Mouse (Mus musculus): Measurements from ENCODE around the gene Zfp664. TPM values are rescaled to one million over a fixed set of nuclear protein-coding genes. Genes with fewer than 3 reads are reported as not detected.
A peak's percentile ranks its signal among the peaks of the same experiment; 100 is the strongest.

Zfp664 gene
- polyA plus RNA-seq, 1 experiment from 2014 or later, result 118 TPM

DNA sequence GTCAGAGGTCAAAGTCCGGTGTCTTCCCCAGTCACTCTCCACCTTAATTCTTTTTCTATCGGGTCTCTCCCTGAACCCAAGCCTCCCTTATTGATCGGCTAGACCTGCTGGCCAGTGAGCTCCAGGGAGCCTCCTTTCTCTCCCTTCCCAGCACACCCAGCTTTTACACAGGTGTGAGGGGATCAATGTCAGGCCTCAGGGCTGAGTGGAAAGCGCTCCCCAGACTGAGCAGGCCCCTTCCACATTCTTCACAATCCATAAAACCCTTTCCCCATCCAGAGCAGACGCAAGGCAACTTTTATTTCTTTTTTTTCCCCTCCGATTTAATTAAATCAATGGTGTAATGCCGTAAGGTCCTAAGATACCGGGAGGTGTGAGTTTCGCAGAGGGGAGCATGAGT lies 68.1 kb downstream of the Zfp664 start:
- 32% methylated on average over 9 of the region's 9 CpGs for WGBS
- Histone ChIP-seq H3K36me3 (no peaks in the 10 kb centered on the region), H3K4me1 (peaks cover 17% of the 10 kb centered on the region), H3K4me2 (replicated peaks) (no peak overlapping the region), H3K27ac (peak overlapping the region; percentile 73), H3K27me3 (no peaks in the 10 kb centered on the region), H3K9me3 (no peaks in the 10 kb centered on the region), H3K4me3 (no peak overlapping the region), H3K9ac (0 out of 2 replicates have a peak overlapping the region, but pooled peaks have one; percentile 8)
- 0 out of 2 replicates have a peak, but pooled peaks have one; percentile 58 for ATAC-seq (ENCODE audit: insufficient number of reproducible peaks, insufficient read depth, low FRiP score, low TSS enrichment)

DNA sequence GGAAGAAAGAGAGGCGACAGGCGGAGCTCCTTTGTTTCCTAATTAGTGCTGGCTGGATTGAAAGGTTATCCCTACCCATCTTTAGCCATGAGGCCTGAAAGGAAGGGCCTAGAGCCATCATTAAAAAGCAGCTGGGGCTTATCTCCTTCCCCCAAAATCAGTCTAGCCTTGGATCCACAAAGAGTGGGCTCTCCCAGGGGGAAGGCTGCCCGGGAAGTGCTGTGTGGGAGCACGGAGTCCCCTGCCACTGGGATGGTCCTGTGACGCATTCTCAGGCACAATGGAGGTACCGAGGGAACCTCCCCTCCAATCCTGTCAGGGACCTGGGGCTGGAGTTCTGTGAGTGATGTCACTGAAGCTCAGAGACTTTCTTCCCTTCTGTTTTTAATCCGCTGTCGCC lies 68.6 kb downstream of the Zfp664 start:
- H3K4me2 ChIP-seq (replicated peaks), result no peak overlapping the region
- peak overlapping the region; percentile 48 for H3K27ac ChIP-seq
- ATAC-seq (ENCODE audit: insufficient number of reproducible peaks, insufficient read depth, low FRiP score, low TSS enrichment), result no peak
- no peak overlapping the region for H3K4me3 ChIP-seq
- H3K9me3 ChIP-seq, result no peaks in the 10 kb centered on the region
- WGBS, result 22% methylated on average over 8 of the region's 8 CpGs
- H3K4me1 ChIP-seq, result peaks cover 15% of the 10 kb centered on the region
- no peaks in the 10 kb centered on the region for H3K36me3 ChIP-seq
- H3K27me3 ChIP-seq, result no peaks in the 10 kb centered on the region
- 0 out of 2 replicates have a peak overlapping the region, but pooled peaks have one; percentile 8 for H3K9ac ChIP-seq

DNA sequence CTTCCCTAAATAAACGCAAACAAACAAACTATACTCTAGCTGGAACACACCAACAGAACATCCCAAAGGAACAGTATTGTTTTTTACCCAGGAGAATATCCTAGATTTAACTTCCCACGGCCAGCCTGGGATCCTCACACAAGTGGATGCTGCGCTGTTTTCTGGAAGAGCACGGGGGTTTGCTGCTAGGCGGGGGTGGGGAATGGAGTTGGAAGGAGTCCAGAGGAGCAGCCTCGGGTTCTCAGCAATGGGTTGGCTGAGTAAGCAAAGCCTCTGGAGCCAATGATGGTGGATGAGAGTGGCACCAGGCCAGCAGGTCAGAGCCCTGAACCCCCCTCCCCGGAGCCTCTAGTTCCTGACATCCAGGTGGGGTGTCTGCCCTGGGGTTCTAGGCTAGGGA lies 72.1 kb downstream of the Zfp664 start:
- Histone ChIP-seq H3K27ac (no peak overlapping the region), H3K4me3 (no peak overlapping the region), H3K4me2 (replicated peaks) (no peak overlapping the region), H3K9me3 (no peaks in the 10 kb centered on the region; the same call in 1 of the 2 replicates), H3K27me3 (no peaks in the 10 kb centered on the region), H3K4me1 (peaks cover 15% of the 10 kb centered on the region), H3K36me3 (no peaks in the 10 kb centered on the region), H3K9ac (no peak overlapping the region)
- ATAC-seq (ENCODE audit: insufficient number of reproducible peaks, insufficient read depth, low FRiP score, low TSS enrichment), result no peak
- 69% methylated on average over 7 of the region's 7 CpGs for WGBS

DNA sequence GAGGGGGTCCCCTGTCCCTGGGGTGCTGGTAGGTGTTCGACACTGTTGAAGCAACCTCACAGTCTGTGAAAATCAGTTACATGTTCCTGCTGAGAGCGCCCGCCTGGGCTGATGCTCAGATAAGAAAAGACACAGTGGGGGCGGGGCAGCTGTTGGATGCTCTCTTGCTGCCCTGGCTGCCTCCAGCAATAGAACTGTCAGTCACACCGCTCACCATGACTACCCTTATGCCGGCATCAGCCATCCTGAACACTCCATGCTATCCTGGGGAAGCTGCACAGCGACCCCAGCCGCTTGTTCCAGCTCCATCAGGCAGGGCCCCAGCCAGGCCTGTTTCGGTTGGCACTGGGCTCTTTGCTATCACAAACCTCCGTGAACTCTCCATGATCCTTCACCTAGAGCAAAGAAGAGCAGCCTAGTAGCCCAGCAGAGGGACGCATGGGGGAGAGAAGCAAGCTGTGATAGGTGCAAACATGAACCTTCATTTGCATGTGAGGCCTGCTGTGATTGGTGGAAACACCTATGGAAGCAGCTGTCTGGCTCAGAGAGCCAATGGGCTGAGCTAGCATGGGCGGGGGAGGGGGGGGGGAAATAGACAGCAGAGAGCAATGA lies 80.8 kb downstream of the Zfp664 start:
- Histone ChIP-seq H3K9ac (no peak overlapping the region), H3K4me1 (no peaks in the 10 kb centered on the region), H3K27ac (no peak overlapping the region), H3K4me3 (no peak overlapping the region), H3K36me3 (no peaks in the 10 kb centered on the region), H3K27me3 (no peaks in the 10 kb centered on the region), H3K9me3 (peaks cover 4% of the 10 kb centered on the region; the same call in 1 of the 2 replicates), H3K4me2 (replicated peaks) (no peak overlapping the region)
- 83% methylated on average over 12 of the region's 12 CpGs for WGBS
- 0 out of 2 replicates have a peak, but pooled peaks have one; percentile 58 for ATAC-seq (ENCODE audit: insufficient number of reproducible peaks, insufficient read depth, low FRiP score, low TSS enrichment)

DNA sequence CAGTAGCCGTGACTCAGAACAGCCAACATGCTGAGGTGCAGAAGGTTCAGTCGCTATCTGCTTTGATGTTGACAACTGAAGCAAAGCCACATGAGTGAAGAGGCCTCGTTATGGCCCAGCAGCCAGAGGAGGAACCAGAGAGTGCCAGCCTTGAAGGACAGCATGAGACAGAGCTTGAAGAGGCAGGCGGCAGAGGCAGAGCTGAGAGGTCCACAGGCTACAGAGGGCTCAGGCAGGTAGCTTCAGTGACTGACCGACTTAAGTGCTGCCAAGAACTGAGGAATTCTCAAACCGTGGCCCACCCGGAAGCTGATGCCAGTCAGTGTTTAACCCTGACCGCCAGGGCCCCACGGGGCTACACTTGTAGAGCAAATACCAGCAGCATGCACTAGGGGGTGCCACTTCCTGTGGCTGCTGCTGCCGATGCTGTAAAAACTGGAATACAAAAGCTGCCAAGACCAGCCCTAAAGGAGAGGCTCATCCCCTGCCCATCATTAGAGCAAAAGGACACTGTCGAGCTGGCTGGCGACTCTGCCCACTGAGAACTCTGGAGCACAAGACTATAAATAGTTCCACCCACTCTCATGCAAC lies 81.4 kb downstream of the Zfp664 start:
- no peaks in the 10 kb centered on the region for H3K4me1 ChIP-seq
- H3K9me3 ChIP-seq, result peaks cover 4% of the 10 kb centered on the region; the same call in 1 of the 2 replicates
- no peak for ATAC-seq (ENCODE audit: insufficient number of reproducible peaks, insufficient read depth, low FRiP score, low TSS enrichment)
- H3K27ac ChIP-seq, result no peak overlapping the region
- WGBS, result 66% methylated on average over 12 of the region's 12 CpGs
- H3K4me2 ChIP-seq (replicated peaks), result no peak overlapping the region
- H3K27me3 ChIP-seq, result no peaks in the 10 kb centered on the region
- no peak overlapping the region for H3K4me3 ChIP-seq
- no peaks in the 10 kb centered on the region for H3K36me3 ChIP-seq
- H3K9ac ChIP-seq, result no peak overlapping the region

DNA sequence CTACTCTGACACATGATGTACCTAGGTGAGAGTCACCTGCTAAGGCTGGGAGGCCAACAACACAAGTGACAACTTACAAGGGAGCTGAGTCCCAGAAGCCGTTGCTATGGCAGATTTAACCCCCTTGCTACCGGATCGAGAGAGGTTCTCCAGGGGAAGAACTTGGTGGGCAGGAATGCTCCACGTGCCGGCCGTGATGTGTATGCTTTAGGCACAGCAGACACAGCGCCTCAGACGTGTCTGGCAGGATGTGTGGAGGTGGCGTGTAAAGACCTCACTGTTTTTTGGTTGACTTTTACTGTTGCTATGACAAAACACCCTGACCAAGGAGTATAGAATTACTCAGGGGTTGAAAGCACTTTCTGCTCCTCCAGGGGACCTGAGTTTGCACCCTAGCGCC lies 81.9 kb downstream of the Zfp664 start:
- H3K36me3 ChIP-seq, result no peaks in the 10 kb centered on the region
- H3K9ac ChIP-seq, result no peak overlapping the region
- no peak for ATAC-seq (ENCODE audit: insufficient number of reproducible peaks, insufficient read depth, low FRiP score, low TSS enrichment)
- no peaks in the 10 kb centered on the region for H3K27me3 ChIP-seq
- H3K4me2 ChIP-seq (replicated peaks), result no peak overlapping the region
- H3K9me3 ChIP-seq, result peaks cover 4% of the 10 kb centered on the region; the same call in 1 of the 2 replicates
- H3K4me1 ChIP-seq, result no peaks in the 10 kb centered on the region
- 82% methylated on average over 10 of the region's 10 CpGs for WGBS
- no peak overlapping the region for H3K4me3 ChIP-seq
- no peak overlapping the region for H3K27ac ChIP-seq

DNA sequence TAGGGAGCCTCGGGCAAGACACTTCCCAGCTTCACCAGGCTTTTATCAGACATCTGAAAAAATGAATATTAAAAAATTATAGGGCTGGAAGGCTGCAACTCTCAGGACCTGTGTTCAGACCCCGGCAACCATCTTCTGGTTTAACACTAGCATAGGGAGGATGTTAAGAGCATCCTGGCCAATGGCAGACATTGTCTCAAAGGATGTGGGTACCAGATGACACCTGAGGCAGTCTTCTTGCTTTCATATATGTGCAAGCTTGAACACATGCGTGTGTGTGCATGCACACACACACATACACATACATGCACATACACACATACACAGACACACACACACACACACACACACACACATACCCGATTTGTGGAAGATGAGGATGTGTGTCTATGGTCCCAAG lies 82.6 kb downstream of the Zfp664 start:
- peaks cover 7% of the 10 kb centered on the region; the same call in 1 of the 2 replicates for H3K9me3 ChIP-seq
- no peaks in the 10 kb centered on the region for H3K27me3 ChIP-seq
- H3K4me1 ChIP-seq, result no peaks in the 10 kb centered on the region
- no peak overlapping the region for H3K4me2 ChIP-seq (replicated peaks)
- no peak for ATAC-seq (ENCODE audit: insufficient number of reproducible peaks, insufficient read depth, low FRiP score, low TSS enrichment)
- WGBS, result 86% methylated on average over 4 of the region's 4 CpGs
- no peaks in the 10 kb centered on the region for H3K36me3 ChIP-seq
- H3K9ac ChIP-seq, result no peak overlapping the region
- no peak overlapping the region for H3K4me3 ChIP-seq
- no peak overlapping the region for H3K27ac ChIP-seq

DNA sequence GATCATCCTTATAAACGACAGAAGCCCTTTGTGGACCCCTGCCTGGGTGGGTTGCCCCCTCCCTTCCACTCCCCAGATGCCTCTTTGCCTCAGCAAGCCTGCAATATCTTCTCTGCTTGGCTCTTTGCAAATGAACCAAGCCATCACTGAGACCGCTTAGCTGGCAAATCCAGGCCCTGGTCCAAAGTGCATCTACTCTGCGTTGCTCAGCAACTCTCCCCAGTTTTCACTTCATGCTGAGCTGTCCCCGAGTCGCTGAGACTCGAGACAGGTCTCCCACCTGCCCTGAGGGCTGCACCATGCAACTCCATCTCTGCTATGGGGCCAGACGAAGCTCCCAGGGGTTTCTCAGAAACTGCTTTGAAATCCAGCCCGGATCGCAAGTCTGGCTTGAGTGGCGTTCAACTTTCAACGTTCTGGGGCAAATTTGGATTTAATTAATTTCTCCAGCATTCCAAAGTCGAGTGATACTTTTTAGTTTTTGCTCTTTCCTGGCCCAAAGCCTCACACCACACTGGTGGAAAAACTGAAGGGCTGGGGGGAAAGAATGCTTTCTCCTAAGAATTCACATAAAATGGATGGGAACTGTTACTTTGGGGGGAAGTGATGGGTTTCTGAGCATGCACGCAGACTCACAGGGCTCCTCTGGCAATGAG lies 88.3 kb downstream of the Zfp664 start:
- H3K36me3 ChIP-seq, result no peaks in the 10 kb centered on the region
- H3K9me3 ChIP-seq, result peaks cover 7% of the 10 kb centered on the region; the same call in 1 of the 2 replicates
- 0 out of 2 replicates have a peak, but pooled peaks have one; percentile 12 for ATAC-seq (ENCODE audit: insufficient number of reproducible peaks, insufficient read depth, low FRiP score, low TSS enrichment)
- 26% methylated on average over 13 of the region's 13 CpGs for WGBS
- H3K4me3 ChIP-seq, result no peak overlapping the region
- peak overlapping the region; percentile 15; the same call in 1 of the 2 replicates for H3K4me2 ChIP-seq (replicated peaks)
- H3K4me1 ChIP-seq, result peaks cover 28% of the 10 kb centered on the region
- no peaks in the 10 kb centered on the region for H3K27me3 ChIP-seq
- peak overlapping the region; percentile 92 for H3K27ac ChIP-seq
- H3K9ac ChIP-seq, result no peak overlapping the region

DNA sequence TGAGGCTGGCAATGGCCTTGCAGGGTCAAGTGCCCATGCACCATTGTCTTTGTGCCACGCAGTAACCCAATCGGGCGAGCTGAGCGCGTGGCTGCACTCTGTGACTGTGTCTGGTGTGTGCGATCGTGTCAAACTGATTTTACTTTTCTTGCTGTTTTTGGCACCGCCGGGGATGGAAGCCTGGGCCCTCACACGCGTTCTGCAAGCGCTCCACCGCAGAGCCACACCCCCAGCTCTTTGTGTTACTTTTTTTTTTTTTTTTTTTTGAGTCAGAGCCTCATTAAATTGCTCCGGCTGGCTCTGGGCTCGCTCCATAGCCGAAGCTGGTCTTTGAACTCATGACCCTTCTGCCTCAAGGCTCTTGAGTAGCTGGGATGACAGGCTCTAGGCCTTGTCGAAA lies 88.8 kb downstream of the Zfp664 start:
- H3K4me2 ChIP-seq (replicated peaks), result peak overlapping the region; percentile 15; the same call in 1 of the 2 replicates

More for the DNA sequence above, 88.8 kb downstream of the Zfp664 start:
- no peaks in the 10 kb centered on the region for H3K27me3 ChIP-seq
- no peak overlapping the region for H3K9ac ChIP-seq
- no peaks in the 10 kb centered on the region for H3K36me3 ChIP-seq
- ATAC-seq (ENCODE audit: insufficient number of reproducible peaks, insufficient read depth, low FRiP score, low TSS enrichment), result no peak
- WGBS, result 61% methylated on average over 17 of the region's 17 CpGs
- peak overlapping the region; percentile 92 for H3K27ac ChIP-seq
- H3K4me1 ChIP-seq, result peaks cover 29% of the 10 kb centered on the region
- H3K9me3 ChIP-seq, result peaks cover 7% of the 10 kb centered on the region; the same call in 1 of the 2 replicates
- H3K4me3 ChIP-seq, result no peak overlapping the region

Other genes with a start within 250 kb of the Zfp664 start
- gene Atp6v0a2, start 234.1 kb upstream of the Zfp664 start, polyA plus RNA-seq (2016; fragmentation: Nextera tagmentation; extraction: Ambion mirVana), result 49.3 and 53.0 TPM in 2 replicates
- 0.08 and 0.11 TPM in 2 replicates for gene Dnah10, start 137.6 kb upstream of the Zfp664 start, polyA plus RNA-seq (2016; fragmentation: Nextera tagmentation; extraction: Ambion mirVana)
- 13.4 and 13.5 TPM in 2 replicates for gene Ccdc92, start 267 bp upstream of the Zfp664 start, polyA plus RNA-seq (2016; fragmentation: Nextera tagmentation; extraction: Ambion mirVana)
- gene Rflna, start 140.5 kb downstream of the Zfp664 start, polyA plus RNA-seq (2016; fragmentation: Nextera tagmentation; extraction: Ambion mirVana), result 27.7 and 28.6 TPM in 2 replicates

Measured in embryonic facial prominence, embryonic 12.5 days (tissue).